Mouse (Mus musculus): ENCODE measurements at regions not wholly inside any gene's neighbourhood (a gene's known extent, or its start where the extent isn't known, plus 50 kb on each side); places are given as distances from the start of the nearest gene placed in this dataset.

DNA sequence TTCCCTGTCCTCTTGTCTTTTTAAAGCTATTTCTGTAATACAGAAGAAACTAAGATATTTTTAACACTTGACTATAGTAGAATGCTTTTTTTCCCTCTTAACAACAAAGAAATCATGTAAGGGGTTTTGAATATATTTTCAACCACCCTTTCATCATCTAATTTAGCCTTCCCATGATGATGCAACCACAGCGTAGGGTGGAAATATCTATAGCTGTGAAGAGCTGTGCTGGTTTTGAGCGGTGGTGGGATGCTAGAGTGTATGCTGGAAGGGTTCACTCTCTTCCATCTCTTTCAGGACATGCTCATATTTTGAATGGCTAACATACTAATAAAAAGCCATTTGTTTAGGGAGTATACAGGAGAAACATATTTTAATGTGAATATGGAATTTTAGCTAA lies 296.4 kb downstream of the Nup35 start:
- Histone ChIP-seq H3K27me3 (ENCODE audit: control insufficient read depth, insufficient read depth, low read length) (no peaks in the 10 kb centered on the region), H3K27ac (ENCODE audit: low read depth, low read length) (no peak overlapping the region), H3K36me3 (ENCODE audit: control insufficient read depth, insufficient read depth, low read length) (no peaks in the 10 kb centered on the region), H3K9ac (ENCODE audit: low read length) (no peak overlapping the region), H3K4me1 (ENCODE audit: control insufficient read depth, insufficient read depth, low read length) (no peaks in the 10 kb centered on the region), H3K4me2 (no peak overlapping the region), H3K4me3 (ENCODE audit: low read depth, low read length) (no peak overlapping the region), H3K9me3 (ENCODE audit: control insufficient read depth, low read length) (no peaks in the 10 kb centered on the region)
- ATAC-seq (ENCODE audit: low FRiP score) (no peak), DNase-seq (ENCODE audit: low spot score, missing footprints) (no peak)
- 92% methylated on average over 2 of the region's 2 CpGs for WGBS

DNA sequence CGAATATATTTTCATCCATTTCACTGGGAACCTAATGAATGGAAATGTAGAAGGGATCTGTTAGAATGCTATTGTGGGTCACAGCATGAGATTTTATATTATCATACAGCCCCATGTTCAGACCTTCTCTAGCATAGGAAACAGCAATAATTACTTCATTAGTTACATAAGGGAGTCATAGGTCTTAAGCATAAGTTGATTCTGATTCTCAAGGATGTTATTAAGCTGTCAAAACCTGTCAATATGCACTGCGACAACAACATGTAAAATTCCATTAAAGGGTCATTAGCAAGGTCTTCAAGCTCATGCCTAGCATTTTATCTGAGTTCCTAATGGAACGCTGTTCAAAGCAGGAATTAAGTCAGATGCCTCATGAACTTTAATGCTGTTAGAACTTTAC lies 328.5 kb downstream of the Nup35 start:
- WGBS, result 81% methylated on average over 3 of the region's 3 CpGs
- no peak overlapping the region for H3K9ac ChIP-seq (ENCODE audit: low read length)
- ATAC-seq (ENCODE audit: low FRiP score) (no peak), DNase-seq (ENCODE audit: low spot score, missing footprints) (peak; percentile 61)
- H3K4me3 ChIP-seq (ENCODE audit: low read depth, low read length), result no peak overlapping the region
- H3K4me1 ChIP-seq (ENCODE audit: control insufficient read depth, insufficient read depth, low read length), result no peaks in the 10 kb centered on the region
- no peaks in the 10 kb centered on the region for H3K9me3 ChIP-seq (ENCODE audit: control insufficient read depth, low read length)
- no peak overlapping the region for H3K4me2 ChIP-seq
- no peaks in the 10 kb centered on the region for H3K36me3 ChIP-seq (ENCODE audit: control insufficient read depth, insufficient read depth, low read length)
- H3K27me3 ChIP-seq (ENCODE audit: control insufficient read depth, insufficient read depth, low read length), result no peaks in the 10 kb centered on the region
- H3K27ac ChIP-seq (ENCODE audit: low read depth, low read length), result no peak overlapping the region

DNA sequence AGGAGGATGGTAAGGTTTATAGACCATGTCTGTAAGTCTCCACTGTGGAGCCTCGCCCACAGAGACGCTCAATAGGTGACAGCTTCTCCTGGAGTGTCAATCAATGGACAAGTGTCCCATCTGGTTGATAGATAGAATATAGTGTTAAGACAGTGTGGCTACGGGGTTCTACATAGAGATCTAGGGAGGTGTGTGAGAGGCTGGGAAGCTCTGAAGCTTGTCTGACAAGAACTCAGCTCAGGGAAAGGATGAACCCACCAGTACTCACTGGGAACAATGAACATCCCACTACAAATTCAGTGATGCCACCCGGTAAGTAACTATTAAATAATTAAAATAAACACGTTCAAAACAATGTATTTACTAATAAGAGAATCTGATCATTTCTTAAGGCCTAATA lies 349.7 kb downstream of the Nup35 start:
- ATAC-seq (ENCODE audit: low FRiP score) (no peak), DNase-seq (ENCODE audit: low spot score, missing footprints) (no peak)
- H3K27ac ChIP-seq (ENCODE audit: low read depth, low read length), result no peak overlapping the region
- H3K27me3 ChIP-seq (ENCODE audit: control insufficient read depth, insufficient read depth, low read length), result no peaks in the 10 kb centered on the region
- no peaks in the 10 kb centered on the region for H3K4me1 ChIP-seq (ENCODE audit: control insufficient read depth, insufficient read depth, low read length)
- no peak overlapping the region for H3K4me3 ChIP-seq (ENCODE audit: low read depth, low read length)
- no peaks in the 10 kb centered on the region for H3K9me3 ChIP-seq (ENCODE audit: control insufficient read depth, low read length)
- H3K36me3 ChIP-seq (ENCODE audit: control insufficient read depth, insufficient read depth, low read length), result no peaks in the 10 kb centered on the region
- H3K9ac ChIP-seq (ENCODE audit: low read length), result no peak overlapping the region
- WGBS, result 85% methylated on average over 5 of the region's 5 CpGs
- H3K4me2 ChIP-seq, result no peak overlapping the region

DNA sequence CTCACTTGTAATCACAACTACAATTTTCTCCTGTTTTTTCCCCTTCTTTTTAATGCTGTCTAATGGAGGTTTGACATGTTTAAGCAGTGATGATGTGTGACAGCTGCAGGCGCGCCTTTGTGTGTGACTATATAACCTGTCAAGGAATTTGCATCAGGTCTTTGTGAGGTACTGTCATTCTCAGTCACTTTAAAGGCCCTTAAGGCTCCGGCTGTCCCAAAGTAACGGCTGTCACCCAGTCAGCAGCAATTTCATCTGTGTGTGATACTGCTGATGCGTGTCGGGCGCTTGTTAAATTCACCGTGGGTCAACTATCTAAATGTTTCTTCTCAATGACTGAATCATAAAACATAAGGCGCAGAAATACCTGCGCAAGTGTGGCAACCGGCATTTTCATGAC lies 350.2 kb downstream of the Nup35 start:
- H3K9ac ChIP-seq (ENCODE audit: low read length), result no peak overlapping the region
- no peaks in the 10 kb centered on the region for H3K36me3 ChIP-seq (ENCODE audit: control insufficient read depth, insufficient read depth, low read length)
- H3K4me2 ChIP-seq, result no peak overlapping the region
- no peak overlapping the region for H3K27ac ChIP-seq (ENCODE audit: low read depth, low read length)
- ATAC-seq (ENCODE audit: low FRiP score), result no peak
- no peaks in the 10 kb centered on the region for H3K4me1 ChIP-seq (ENCODE audit: control insufficient read depth, insufficient read depth, low read length)
- WGBS, result 86% methylated on average over 11 of the region's 11 CpGs
- no peaks in the 10 kb centered on the region for H3K9me3 ChIP-seq (ENCODE audit: control insufficient read depth, low read length)
- no peak for DNase-seq (ENCODE audit: low spot score, missing footprints)
- no peaks in the 10 kb centered on the region for H3K27me3 ChIP-seq (ENCODE audit: control insufficient read depth, insufficient read depth, low read length)
- no peak overlapping the region for H3K4me3 ChIP-seq (ENCODE audit: low read depth, low read length)

DNA sequence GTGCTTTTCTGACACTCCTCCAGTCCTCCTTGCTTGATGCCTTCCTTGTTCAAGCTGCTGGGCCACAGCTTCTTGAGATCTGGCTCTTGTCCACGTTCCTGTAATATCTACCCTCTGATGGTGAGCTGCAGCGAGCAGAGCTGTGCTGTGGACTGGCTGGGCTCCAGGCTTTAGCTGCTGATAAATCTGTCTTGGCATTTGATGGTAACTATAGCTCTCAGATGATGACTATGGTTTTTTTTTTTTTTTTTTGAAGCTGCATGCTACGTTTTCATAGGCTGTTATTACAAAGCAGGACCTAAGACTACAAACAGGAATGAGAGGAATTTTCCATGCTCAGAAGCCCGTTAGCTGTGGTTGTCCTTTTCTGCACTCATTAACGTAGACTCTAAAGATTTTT lies 352.3 kb downstream of the Nup35 start:
- no peak overlapping the region for H3K4me3 ChIP-seq (ENCODE audit: low read depth, low read length)
- no peak overlapping the region for H3K4me2 ChIP-seq
- DNase-seq (ENCODE audit: low spot score, missing footprints) (no peak), ATAC-seq (ENCODE audit: low FRiP score) (no peak)
- no peaks in the 10 kb centered on the region for H3K4me1 ChIP-seq (ENCODE audit: control insufficient read depth, insufficient read depth, low read length)
- H3K9me3 ChIP-seq (ENCODE audit: control insufficient read depth, low read length), result no peaks in the 10 kb centered on the region
- no peaks in the 10 kb centered on the region for H3K27me3 ChIP-seq (ENCODE audit: control insufficient read depth, insufficient read depth, low read length)
- no peak overlapping the region for H3K9ac ChIP-seq (ENCODE audit: low read length)
- 84% methylated on average over 5 of the region's 5 CpGs for WGBS
- no peak overlapping the region for H3K27ac ChIP-seq (ENCODE audit: low read depth, low read length)
- H3K36me3 ChIP-seq (ENCODE audit: control insufficient read depth, insufficient read depth, low read length), result no peaks in the 10 kb centered on the region

DNA sequence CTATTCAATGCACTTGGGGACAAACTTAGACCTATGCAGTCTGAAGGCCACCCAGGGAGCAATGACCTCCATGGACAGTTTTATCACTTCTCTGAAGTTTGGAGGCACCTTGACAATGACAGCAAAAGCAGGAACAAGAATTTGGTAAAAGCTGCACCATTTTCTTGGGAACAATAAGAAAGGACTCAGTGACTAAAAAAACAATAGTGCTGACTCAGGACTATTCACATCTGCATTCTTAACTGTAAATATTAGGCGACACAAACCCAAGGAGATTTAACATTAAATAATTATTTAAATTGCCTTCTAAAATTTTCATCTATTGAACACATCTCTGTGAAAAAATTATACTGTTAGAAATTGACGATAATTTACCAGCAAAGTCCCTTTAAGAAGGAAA lies 356.2 kb downstream of the Nup35 start:
- Histone ChIP-seq H3K4me1 (ENCODE audit: control insufficient read depth, insufficient read depth, low read length) (no peaks in the 10 kb centered on the region), H3K27me3 (ENCODE audit: control insufficient read depth, insufficient read depth, low read length) (no peaks in the 10 kb centered on the region), H3K9ac (ENCODE audit: low read length) (no peak overlapping the region), H3K4me2 (no peak overlapping the region), H3K36me3 (ENCODE audit: control insufficient read depth, insufficient read depth, low read length) (no peaks in the 10 kb centered on the region), H3K4me3 (ENCODE audit: low read depth, low read length) (no peak overlapping the region), H3K9me3 (ENCODE audit: control insufficient read depth, low read length) (no peaks in the 10 kb centered on the region), H3K27ac (ENCODE audit: low read depth, low read length) (no peak overlapping the region)
- whole genome bisulfite sequencing, result 92% methylated on average over 2 of the region's 2 CpGs
- ATAC-seq (ENCODE audit: low FRiP score) (no peak), DNase-seq (ENCODE audit: low spot score, missing footprints) (no peak)

DNA sequence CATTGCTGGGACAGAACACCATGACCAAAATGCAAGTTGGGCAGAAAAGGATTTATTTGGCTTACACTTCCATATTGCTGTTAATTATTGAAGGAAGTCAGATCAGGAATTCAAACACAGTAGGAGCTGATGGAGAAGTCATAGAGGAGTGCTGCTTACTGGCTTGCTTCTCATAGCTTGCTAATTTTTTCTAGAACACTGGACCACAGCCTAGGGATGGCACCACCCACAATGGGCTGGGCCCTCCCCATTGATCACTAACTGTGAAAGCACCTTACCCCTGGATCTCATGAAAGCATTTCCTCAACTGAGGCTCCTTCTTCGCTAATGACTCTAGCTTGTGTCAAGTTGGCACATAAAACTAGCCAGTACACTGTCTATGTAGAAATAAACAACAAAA lies 381.3 kb downstream of the Nup35 start:
- ATAC-seq (ENCODE audit: low FRiP score) (no peak), DNase-seq (ENCODE audit: low spot score, missing footprints) (no peak)
- H3K9ac ChIP-seq (ENCODE audit: low read length), result no peak overlapping the region
- no peaks in the 10 kb centered on the region for H3K36me3 ChIP-seq (ENCODE audit: control insufficient read depth, insufficient read depth, low read length)
- no peaks in the 10 kb centered on the region for H3K9me3 ChIP-seq (ENCODE audit: control insufficient read depth, low read length)
- H3K4me3 ChIP-seq (ENCODE audit: low read depth, low read length), result no peak overlapping the region
- no peak overlapping the region for H3K4me2 ChIP-seq
- no peaks in the 10 kb centered on the region for H3K4me1 ChIP-seq (ENCODE audit: control insufficient read depth, insufficient read depth, low read length)
- H3K27me3 ChIP-seq (ENCODE audit: control insufficient read depth, insufficient read depth, low read length), result no peaks in the 10 kb centered on the region
- no peak overlapping the region for H3K27ac ChIP-seq (ENCODE audit: low read depth, low read length)
- 88% methylated on average over 1 of the region's 1 CpGs for WGBS

DNA sequence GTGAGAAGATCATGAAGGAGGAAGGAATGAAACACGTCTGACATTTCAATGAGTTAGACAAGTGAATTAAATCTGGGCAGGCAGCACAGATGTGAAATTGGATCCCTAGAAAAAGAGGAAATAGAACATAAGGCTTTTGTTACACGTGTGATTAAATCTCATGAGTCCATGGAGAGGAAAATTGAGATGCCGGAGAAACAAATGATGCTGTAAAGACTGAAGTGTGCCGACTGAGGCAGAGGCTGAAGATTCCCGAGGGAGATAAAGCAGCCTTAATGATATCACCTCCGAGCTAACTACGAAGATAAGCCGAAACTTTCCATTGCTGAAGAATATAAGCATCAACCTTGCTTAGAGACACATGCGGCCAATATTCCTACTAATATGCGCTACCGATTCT lies 390.0 kb downstream of the Nup35 start:
- ATAC-seq (ENCODE audit: low FRiP score) (no peak), DNase-seq (ENCODE audit: low spot score, missing footprints) (no peak)
- Histone ChIP-seq H3K27me3 (ENCODE audit: control insufficient read depth, insufficient read depth, low read length) (no peaks in the 10 kb centered on the region), H3K4me2 (no peak overlapping the region), H3K9ac (ENCODE audit: low read length) (no peak overlapping the region), H3K4me1 (ENCODE audit: control insufficient read depth, insufficient read depth, low read length) (no peaks in the 10 kb centered on the region), H3K4me3 (ENCODE audit: low read depth, low read length) (no peak overlapping the region), H3K27ac (ENCODE audit: low read depth, low read length) (no peak overlapping the region), H3K9me3 (ENCODE audit: control insufficient read depth, low read length) (no peaks in the 10 kb centered on the region), H3K36me3 (ENCODE audit: control insufficient read depth, insufficient read depth, low read length) (no peaks in the 10 kb centered on the region)
- 83% methylated on average over 11 of the region's 11 CpGs for WGBS

DNA sequence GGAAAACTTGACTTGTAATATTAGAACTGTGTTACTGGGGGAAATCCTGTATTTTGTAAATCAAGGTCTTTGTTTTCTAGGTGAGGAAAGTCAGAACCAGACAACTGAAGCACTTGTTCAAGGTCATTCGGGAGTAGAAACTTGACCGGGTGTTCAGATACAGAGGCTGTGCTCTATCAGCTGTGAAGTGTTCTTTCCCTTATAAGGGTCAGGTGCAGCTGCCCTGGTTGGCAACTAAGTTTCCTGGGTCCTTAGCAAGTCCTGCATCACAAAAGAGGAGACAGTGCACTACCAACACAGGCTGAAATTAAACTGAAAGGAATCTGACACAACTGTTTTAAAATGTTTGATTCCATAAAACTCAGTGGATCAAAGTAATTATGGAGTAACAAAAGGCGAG lies 406.6 kb downstream of the Nup35 start:
- Histone ChIP-seq H3K9ac (ENCODE audit: low read length) (no peak overlapping the region), H3K4me2 (no peak overlapping the region), H3K4me1 (ENCODE audit: control insufficient read depth, insufficient read depth, low read length) (no peaks in the 10 kb centered on the region), H3K27me3 (ENCODE audit: control insufficient read depth, insufficient read depth, low read length) (no peaks in the 10 kb centered on the region), H3K9me3 (ENCODE audit: control insufficient read depth, low read length) (no peaks in the 10 kb centered on the region), H3K4me3 (ENCODE audit: low read depth, low read length) (no peak overlapping the region), H3K36me3 (ENCODE audit: control insufficient read depth, insufficient read depth, low read length) (no peaks in the 10 kb centered on the region), H3K27ac (ENCODE audit: low read depth, low read length) (no peak overlapping the region)
- 84% methylated on average over 3 of the region's 3 CpGs for WGBS
- no peak for DNase-seq (ENCODE audit: low spot score, missing footprints)
- no peak for ATAC-seq (ENCODE audit: low FRiP score)

Data from midbrain, embryonic 11.5 days (tissue).